Mouse (Mus musculus): ENCODE data around the gene Cept1.
"Not testable (repeated sequence)": the region's sequence is repeated elsewhere in the genome, so short reads cannot be mapped to it uniquely, and the experiment has no call there.

The Cept1 gene

DNA sequence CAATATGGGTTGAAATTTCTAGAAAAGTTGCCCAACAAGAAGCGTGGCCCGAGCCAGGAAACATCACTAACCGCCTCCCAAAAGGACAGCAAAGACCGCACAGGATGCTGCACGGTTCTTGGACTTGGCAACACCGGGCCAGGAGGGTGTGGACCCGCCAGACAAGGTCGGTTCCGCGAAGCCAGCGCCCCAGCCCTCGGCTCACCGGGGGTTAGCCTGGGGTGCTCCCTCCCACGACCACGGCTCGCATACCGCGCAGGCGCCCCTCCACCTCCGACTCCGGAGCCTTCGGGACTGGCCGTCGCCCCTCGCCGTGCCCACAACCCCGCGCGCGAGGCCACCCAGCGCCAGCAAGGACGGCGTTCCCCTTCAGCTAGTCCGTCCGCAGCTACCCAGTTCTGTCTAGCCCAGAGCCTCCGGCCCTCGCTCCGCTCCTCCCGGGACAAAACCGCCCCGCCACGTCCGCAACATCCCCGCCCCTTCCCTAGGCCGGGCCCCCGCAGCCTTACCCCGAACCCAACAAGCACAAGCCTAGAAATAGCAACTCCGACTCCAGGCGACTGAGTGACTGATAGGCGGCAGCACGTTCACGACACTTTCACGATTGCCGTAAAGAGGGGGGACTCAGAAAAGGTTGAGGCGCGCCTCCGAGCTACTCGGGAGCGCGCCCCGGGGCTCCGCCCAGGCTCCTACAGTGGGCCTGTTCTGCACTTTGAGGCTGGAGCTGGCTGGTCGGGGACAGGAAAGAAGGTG lies at the start of gene Cept1, which contains the start of gene Dram2:
Gene Cept1, minus strand, starts transcription at position 632 of the 753 bp plus-strand sequence.
Gene Dram2, plus strand, starts transcription at position 628 of the 753 bp plus-strand sequence.
- DNase-seq (ENCODE audit: extremely low read depth, low read depth): peak; percentile 97

- DNase-seq (ENCODE audit: extremely low read depth, low read depth): not testable (repeated sequence)
These were observed 46.0 kb upstream of the Cept1 start for GRCm38 (mm10) chr3:106593631-106594030.

GRCm38 (mm10) chr3:106579296-106579695 lies 31.7 kb upstream of the Cept1 start:
- DNase-seq (ENCODE audit: extremely low read depth, low read depth): no peak

DNA sequence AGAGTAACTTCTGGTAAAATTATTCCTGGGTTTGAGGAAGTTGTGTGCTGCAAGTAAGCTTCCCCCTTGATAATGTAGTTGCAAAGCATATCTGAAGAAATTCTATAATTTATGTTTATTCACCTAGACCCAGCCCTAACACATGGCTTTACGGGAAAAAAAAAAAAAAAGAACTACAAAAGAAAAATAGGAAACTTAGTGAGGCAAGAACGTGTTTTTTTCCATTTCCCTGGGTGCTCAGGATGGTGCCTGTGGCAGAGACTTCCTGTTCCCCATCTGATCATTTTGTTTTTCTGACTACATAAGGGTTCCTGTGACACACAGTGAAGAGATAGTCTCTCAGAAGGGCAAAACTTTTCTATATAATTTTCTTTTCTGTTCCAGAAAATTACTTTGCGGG lies 25.6 kb upstream of the Cept1 start:
- DNase-seq (ENCODE audit: extremely low read depth, low read depth): peak; percentile 43

DNA sequence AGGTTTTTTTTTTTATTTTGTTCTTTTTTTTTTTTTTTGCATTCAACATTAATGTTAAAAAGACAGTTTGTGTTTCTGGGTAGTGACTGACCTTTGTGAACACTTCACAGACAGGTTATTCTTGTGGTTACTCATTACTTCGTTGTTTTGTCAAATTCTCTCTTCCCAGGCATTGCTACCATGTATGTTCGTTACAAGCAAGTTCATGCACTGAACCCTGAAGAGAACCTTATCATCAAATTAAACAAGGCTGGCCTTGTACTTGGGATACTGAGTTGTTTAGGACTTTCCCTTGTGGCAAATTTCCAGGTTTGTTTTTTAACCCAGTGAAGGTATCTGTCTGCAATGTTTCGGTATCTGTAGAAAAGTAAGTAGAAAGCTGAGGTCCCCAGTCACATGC lies 18.3 kb upstream of the Cept1 start:
- no peak for DNase-seq (ENCODE audit: extremely low read depth, low read depth)

- no peak for DNase-seq (ENCODE audit: extremely low read depth, low read depth)
These were observed 10.7 kb upstream of the Cept1 start for GRCm38 (mm10) chr3:106558271-106558670.

- no peak for DNase-seq (ENCODE audit: extremely low read depth, low read depth)
These were observed 8.2 kb upstream of the Cept1 start for GRCm38 (mm10) chr3:106555743-106556250.

- DNase-seq (ENCODE audit: extremely low read depth, low read depth): no peak
These were observed 5.8 kb upstream of the Cept1 start for GRCm38 (mm10) chr3:106553411-106553810.

DNA sequence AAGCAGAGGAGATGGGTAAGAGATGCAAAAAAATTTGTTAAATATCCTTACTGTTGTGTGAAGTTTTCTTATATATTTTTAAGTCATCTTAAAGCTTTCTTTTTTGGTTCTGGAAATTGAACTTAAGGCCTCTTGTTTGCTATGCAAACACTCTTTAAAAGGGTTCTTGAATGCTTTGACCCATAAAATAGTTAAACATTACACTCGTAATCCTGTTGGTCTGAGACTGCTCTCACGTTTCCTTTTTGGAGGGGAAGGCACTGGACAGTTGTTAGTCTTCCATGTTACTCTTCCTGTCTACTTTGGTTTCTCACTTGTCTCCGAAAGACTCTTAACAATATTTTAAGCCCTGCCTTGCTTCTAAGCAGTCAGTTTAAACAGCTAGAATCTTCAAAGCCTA lies 1.4 kb upstream of the Cept1 start:
- no peak for DNase-seq (ENCODE audit: extremely low read depth, low read depth)

GRCm38 (mm10) chr3:106547924-106548539 lies 430 bp upstream of the Cept1 start:
- DNase-seq (ENCODE audit: extremely low read depth, low read depth): peak; percentile 47

DNA sequence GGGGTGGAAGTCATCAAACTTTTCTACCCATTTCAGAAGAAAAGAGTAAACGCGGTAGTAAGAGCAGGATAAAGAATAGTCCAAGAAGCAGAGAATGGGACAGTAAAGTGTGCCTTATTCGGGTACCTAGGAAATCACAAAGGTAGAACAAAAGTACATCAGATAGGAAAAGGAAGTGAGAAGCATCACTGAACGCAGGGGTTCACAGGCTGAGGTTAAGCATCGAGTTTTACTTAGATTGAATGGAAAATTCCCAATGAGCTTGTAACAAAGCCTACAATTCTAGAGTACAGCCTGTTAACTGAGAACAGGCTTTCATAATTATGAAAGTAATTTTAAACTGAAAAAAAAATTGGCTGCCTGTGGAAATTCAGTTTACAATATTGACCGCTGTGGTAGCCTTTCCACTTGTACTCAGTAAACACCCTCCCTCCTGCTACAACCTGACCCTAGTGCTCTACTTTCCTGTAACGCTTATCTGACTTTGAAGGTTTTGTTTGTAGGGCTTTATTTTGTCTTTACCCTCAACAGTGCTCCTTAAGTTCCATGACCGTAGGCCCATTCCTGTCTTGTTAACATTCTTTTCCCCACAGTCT lies 2.8 kb downstream of the Cept1 start:
- DNase-seq (ENCODE audit: extremely low read depth, low read depth): no peak

GRCm38 (mm10) chr3:106533277-106533676 lies 14.3 kb downstream of the Cept1 start:
- DNase-seq (ENCODE audit: extremely low read depth, low read depth): peak; percentile 37

GRCm38 (mm10) chr3:106528032-106528431 lies 19.6 kb downstream of the Cept1 start:
- no peak for DNase-seq (ENCODE audit: extremely low read depth, low read depth)

DNA sequence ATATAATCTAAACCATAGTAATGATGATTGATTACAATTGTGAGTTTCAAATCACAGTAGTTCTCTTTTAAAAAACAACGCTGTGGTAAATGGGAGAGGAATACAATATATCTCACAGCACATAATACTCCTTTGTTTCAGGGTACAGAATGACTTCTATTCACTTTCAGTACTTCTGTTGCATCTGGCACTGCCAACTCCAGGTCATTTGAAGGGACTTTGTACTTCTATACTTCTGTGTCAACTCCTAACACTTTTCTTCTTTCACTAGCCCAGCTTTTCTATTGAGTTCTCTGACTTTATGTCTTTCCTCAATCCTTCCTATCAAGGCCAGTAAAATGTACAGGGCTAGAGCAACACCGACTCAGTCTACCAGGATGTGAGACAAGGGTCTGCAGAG lies 21.2 kb downstream of the Cept1 start:
- DNase-seq (ENCODE audit: extremely low read depth, low read depth): no peak

DNA sequence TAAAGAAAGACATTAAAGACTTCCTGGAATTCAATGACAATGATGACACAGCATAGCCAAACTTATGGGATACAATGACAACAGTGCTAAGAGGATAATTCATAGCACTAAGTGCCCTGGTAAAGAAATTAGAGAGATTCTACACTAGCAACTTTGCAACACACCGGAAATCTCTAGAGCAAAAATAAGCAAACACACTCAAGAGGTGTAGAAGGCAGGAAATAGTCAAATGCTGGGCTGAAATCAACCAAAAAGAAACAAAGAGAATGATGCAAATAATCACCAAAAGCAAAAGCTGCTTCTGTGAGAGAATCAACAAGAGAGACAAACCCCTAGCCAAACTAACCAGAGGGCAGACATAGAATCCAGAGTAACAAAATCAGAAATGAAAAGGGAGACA lies 24.9 kb downstream of the Cept1 start:
- no peak for DNase-seq (ENCODE audit: extremely low read depth, low read depth)

- DNase-seq (ENCODE audit: extremely low read depth, low read depth): no peak
These were observed 32.6 kb downstream of the Cept1 start for GRCm38 (mm10) chr3:106515016-106515415.

DNA sequence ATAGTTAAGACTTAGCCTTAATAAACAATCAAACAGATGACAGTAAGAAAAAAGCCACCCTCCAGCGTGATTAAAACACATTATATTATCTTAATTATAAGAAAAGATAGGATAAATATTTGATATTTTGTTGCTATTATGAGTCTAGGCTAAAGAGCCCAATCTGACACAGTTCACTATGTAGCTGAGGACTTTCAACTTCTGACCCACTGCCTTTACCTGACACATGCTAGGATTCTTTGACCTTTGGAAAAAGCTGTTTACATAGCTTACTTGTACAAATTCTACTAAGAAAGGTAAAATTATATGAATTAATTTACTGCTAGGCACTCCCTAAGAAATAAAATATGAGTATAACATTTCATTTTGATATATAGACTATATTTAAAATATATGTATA lies 36.9 kb downstream of the Cept1 start:
- DNase-seq (ENCODE audit: extremely low read depth, low read depth): no peak

DNA sequence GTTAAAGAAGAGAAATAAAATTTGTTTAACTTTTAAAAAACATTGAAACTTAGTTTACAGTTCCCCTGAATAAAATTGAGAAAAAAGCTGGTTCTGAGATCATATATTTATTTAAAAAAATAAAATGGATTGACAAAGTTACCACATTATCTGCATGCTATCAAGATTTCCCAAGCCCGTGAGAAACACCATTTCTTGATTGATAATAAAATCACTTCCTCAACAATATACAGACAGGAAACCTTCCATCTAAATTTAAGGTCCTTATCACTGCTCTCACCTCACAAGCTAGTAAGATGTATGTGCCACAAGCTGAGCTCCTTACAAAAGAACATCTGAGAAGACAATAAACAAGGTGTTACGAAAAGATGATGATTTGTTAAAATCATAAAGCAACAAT lies 44.7 kb downstream of the Cept1 start:
- no peak for DNase-seq (ENCODE audit: extremely low read depth, low read depth)

GRCm38 (mm10) chr3:106500510-106500909 lies 47.1 kb downstream of the Cept1 start:
- DNase-seq (ENCODE audit: extremely low read depth, low read depth): no peak

DNA sequence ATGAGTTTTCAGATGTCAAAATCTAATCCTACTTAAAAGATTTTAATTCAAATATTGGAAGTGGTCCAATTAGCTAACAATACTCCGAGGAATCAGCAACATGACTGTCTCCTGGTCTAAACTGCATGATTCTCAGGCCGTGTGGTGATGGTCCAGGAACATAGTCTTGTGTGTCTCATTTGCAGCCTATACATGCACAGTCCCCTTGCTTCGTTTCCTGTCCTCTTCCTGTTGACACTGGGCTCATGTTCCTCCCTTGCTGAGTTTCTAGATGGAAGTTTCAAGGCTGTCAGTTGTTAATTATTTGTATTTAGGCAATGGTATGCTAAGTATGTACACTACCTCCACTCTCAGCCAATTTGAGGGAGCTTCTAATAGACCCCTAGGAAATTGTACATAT lies 50.6 kb downstream of the Cept1 start:
- no peak for DNase-seq (ENCODE audit: extremely low read depth, low read depth)

DNA sequence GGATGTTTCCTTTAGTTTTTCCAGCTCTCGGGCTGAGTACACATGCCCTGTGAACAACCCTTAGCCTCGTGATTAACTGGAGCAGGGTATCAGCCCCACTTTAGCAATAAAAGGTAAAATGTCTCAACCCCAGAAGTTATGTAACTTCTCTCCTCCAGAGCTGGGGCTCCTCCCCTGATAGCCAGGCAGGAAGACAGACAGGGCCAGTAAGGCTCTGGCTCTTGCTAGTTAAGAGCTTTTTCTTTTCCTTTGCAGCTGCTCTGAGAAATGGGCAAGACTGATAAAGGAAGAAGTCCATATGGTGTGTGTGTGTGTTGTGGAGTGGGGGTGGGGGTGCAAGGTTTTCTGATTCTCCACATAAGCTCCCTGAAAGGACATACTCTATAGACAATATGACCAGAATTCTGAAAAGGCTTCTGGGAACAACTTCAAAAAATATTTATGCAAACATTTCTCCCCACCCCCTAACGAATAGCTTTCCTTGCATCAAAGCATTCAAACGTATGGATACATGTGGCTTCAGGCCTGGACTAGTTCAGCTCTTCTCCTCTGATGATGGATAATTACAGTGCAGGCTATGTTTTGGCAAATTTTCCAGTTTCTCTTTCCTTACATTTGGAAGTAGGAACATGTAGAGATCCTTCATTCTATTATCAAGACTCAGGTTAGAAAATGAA lies 51.4 kb downstream of the Cept1 start:
- peak; percentile 80 for DNase-seq (ENCODE audit: extremely low read depth, low read depth)
